Mouse (Mus musculus): Measurements from ENCODE around the gene Ppia. TPM values are rescaled to one million over a fixed set of nuclear protein-coding genes. Genes with fewer than 3 reads are reported as not detected.

The Ppia gene
- polyA plus RNA-seq, 1 experiment from 2014 or later = 5,955 TPM

- ATAC-seq (ENCODE audit: insufficient number of reproducible peaks, low FRiP score, low TSS enrichment, low read depth) = no peak
- 95% methylated on average over 10 of the region's 10 CpGs for WGBS
These were observed 17.1 kb upstream of the Ppia start for GRCm38 (mm10) chr11:6398141-6398540.

GRCm38 (mm10) chr11:6402515-6403510 is 12.4 kb upstream of the Ppia start:
- peaks cover 23% of the 10 kb centered on the region for H3K4me1 ChIP-seq (ENCODE audit: control insufficient read depth, insufficient read depth, low read length)
- 89% methylated on average over 19 of the region's 19 CpGs for WGBS
- peaks cover 39% of the 10 kb centered on the region for H3K36me3 ChIP-seq (ENCODE audit: control insufficient read depth, insufficient read depth, low read length)
- no peaks in the 10 kb centered on the region for H3K27me3 ChIP-seq (ENCODE audit: control insufficient read depth, insufficient read depth, low read length)
- H3K9me3 ChIP-seq (ENCODE audit: control insufficient read depth, low read length) = no peaks in the 10 kb centered on the region
- H3K27ac ChIP-seq (replicated peaks; ENCODE audit: low read depth, low read length) = no peak overlapping the region
- no peak overlapping the region for H3K4me3 ChIP-seq (ENCODE audit: low read depth, low read length)
- no peak overlapping the region for H3K4me2 ChIP-seq (ENCODE audit: low read depth, severe bottlenecking)
- DNase-seq (ENCODE audit: low spot score) (peak; percentile 73), ATAC-seq (ENCODE audit: insufficient number of reproducible peaks, low FRiP score, low TSS enrichment, low read depth) (no peak)
- H3K9ac ChIP-seq (ENCODE audit: low read length) = no peak overlapping the region; the same call in 1 of the 2 replicates

More at GRCm38 (mm10) chr11:6398141-6398540, 17.1 kb upstream of the Ppia start:
- Histone ChIP-seq H3K27me3 (ENCODE audit: control insufficient read depth, insufficient read depth, low read length) (no peaks in the 10 kb centered on the region), H3K9ac (ENCODE audit: low read length) (no peak overlapping the region), H3K36me3 (ENCODE audit: control insufficient read depth, insufficient read depth, low read length) (peaks cover 33% of the 10 kb centered on the region), H3K27ac (replicated peaks; ENCODE audit: low read depth, low read length) (no peak overlapping the region), H3K9me3 (ENCODE audit: control insufficient read depth, low read length) (no peaks in the 10 kb centered on the region), H3K4me2 (ENCODE audit: low read depth, severe bottlenecking) (no peak overlapping the region), H3K4me1 (ENCODE audit: control insufficient read depth, insufficient read depth, low read length) (no peaks in the 10 kb centered on the region), H3K4me3 (ENCODE audit: low read depth, low read length) (no peak overlapping the region)
- DNase-seq (ENCODE audit: low spot score) = no peak

- no peaks in the 10 kb centered on the region for H3K9me3 ChIP-seq (ENCODE audit: control insufficient read depth, low read length)
- peaks cover 39% of the 10 kb centered on the region for H3K36me3 ChIP-seq (ENCODE audit: control insufficient read depth, insufficient read depth, low read length)
- H3K4me2 ChIP-seq (ENCODE audit: low read depth, severe bottlenecking) = no peak overlapping the region
- DNase-seq (ENCODE audit: low spot score) = no peak
- no peak for ATAC-seq (ENCODE audit: insufficient number of reproducible peaks, low FRiP score, low TSS enrichment, low read depth)
- no peaks in the 10 kb centered on the region for H3K27me3 ChIP-seq (ENCODE audit: control insufficient read depth, insufficient read depth, low read length)
- WGBS = 92% methylated on average over 5 of the region's 5 CpGs
- peaks cover 23% of the 10 kb centered on the region for H3K4me1 ChIP-seq (ENCODE audit: control insufficient read depth, insufficient read depth, low read length)
- no peak overlapping the region for H3K27ac ChIP-seq (replicated peaks; ENCODE audit: low read depth, low read length)
- H3K9ac ChIP-seq (ENCODE audit: low read length) = no peak overlapping the region
- no peak overlapping the region for H3K4me3 ChIP-seq (ENCODE audit: low read depth, low read length)
These were observed 11.3 kb upstream of the Ppia start for GRCm38 (mm10) chr11:6403830-6404405.

DNA sequence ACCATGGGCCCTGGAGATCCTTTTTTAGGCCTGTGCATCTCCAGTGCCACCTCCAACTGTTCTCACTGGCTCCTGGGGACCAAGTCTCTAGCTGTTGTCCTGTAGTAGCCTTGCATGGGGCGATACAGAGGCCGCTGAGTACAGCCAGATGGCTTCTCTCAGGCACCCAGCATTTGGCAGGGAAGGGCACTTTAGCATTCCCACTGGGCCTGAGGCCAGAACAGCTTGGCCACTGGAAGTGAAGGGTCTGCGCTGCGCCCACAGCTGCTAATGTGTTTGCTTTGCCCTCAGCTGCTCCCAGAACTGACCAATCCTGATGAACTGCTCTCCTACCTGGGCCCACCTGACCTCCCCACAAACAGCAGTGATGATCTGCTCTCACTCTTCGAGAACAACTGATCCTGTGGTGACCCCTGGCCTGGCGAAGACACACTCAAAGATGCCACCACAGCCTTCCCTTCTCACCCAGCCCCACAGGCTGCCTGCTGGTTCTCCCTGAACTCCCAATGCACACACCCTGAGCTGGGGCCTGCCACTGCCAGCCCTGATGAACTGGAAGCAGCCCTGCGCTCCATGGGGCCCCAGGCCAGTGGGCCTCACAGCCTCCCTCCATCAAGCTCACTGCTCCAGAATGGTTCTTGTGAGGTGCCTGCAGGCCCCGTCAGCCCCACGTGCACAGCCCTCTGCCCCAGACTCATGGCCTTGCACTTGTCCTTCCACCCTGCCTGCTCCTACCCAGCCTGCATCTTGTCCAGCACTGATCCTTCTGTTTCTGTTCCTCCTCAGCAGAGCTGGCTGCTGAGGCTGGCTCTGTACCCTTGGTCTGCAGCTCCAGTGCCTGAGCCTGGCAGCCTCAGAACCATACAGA is 10.3 kb upstream of the Ppia start:
- H3K4me1 ChIP-seq (ENCODE audit: control insufficient read depth, insufficient read depth, low read length) = peaks cover 23% of the 10 kb centered on the region
- H3K36me3 ChIP-seq (ENCODE audit: control insufficient read depth, insufficient read depth, low read length) = peaks cover 31% of the 10 kb centered on the region
- H3K9me3 ChIP-seq (ENCODE audit: control insufficient read depth, low read length) = no peaks in the 10 kb centered on the region
- no peak for DNase-seq (ENCODE audit: low spot score)
- no peaks in the 10 kb centered on the region for H3K27me3 ChIP-seq (ENCODE audit: control insufficient read depth, insufficient read depth, low read length)
- no peak overlapping the region for H3K4me3 ChIP-seq (ENCODE audit: low read depth, low read length)
- WGBS = 91% methylated on average over 9 of the region's 9 CpGs
- H3K4me2 ChIP-seq (ENCODE audit: low read depth, severe bottlenecking) = no peak overlapping the region
- peak overlapping the region; percentile 47 for H3K9ac ChIP-seq (ENCODE audit: low read length)
- H3K27ac ChIP-seq (replicated peaks; ENCODE audit: low read depth, low read length) = peak overlapping the region; percentile 70
- no peak for ATAC-seq (ENCODE audit: insufficient number of reproducible peaks, low FRiP score, low TSS enrichment, low read depth)

GRCm38 (mm10) chr11:6405591-6406081 is 9.6 kb upstream of the Ppia start:
- Histone ChIP-seq H3K4me3 (ENCODE audit: low read depth, low read length) (no peak overlapping the region), H3K9me3 (ENCODE audit: control insufficient read depth, low read length) (no peaks in the 10 kb centered on the region), H3K36me3 (ENCODE audit: control insufficient read depth, insufficient read depth, low read length) (peaks cover 29% of the 10 kb centered on the region), H3K27me3 (ENCODE audit: control insufficient read depth, insufficient read depth, low read length) (no peaks in the 10 kb centered on the region), H3K4me1 (ENCODE audit: control insufficient read depth, insufficient read depth, low read length) (peaks cover 23% of the 10 kb centered on the region), H3K9ac (ENCODE audit: low read length) (peak overlapping the region; percentile 47), H3K27ac (replicated peaks; ENCODE audit: low read depth, low read length) (peak overlapping the region; percentile 70), H3K4me2 (ENCODE audit: low read depth, severe bottlenecking) (no peak overlapping the region)
- WGBS = 81% methylated on average over 4 of the region's 4 CpGs
- DNase-seq (ENCODE audit: low spot score) = no peak
- ATAC-seq (ENCODE audit: insufficient number of reproducible peaks, low FRiP score, low TSS enrichment, low read depth) = no peak

DNA sequence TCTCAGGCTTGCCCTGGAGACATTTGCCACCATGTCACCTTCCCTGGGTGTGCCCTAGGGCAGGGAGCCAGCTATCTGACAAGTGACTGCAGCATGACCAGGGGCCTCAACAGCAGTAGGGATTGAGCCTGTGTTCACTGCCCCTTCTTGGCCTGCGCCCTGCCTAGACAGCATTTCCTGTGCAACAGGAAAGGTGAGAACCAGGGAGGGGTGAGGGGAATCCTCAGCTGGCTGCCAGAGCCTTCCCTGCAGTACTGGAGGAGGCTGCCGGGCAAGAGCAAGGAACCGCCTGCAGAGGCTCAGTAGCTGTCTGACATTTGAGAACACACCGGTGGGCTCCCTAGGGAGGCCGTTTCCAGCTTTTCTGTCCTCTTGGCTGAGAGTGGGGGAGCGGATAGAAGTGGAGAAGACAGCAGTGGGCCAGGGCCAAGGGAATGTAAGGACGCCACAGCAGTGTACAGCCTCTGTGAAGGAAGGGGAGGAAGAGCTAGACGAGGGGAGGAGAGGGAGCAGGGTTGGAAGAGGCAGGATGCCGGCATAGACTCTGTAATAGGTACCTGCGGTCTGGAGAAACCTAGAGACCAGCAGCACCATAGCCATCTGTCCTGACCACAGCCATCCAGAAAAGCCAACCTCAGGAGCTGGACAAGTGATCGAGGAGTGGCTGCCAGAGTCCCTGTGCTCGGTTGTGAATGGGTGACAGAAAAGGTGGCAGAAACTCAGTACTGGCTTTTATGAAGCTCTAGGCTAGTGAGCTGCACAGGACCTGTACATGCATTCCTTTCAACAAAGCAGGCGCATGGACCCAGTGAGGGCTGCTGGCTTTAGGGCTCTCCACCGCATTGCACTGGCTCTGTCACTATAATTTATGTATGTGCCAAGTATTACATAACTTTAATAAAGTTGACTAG is 8.7 kb upstream of the Ppia start:
- H3K4me3 ChIP-seq (ENCODE audit: low read depth, low read length) = no peak overlapping the region
- peak overlapping the region; percentile 70 for H3K27ac ChIP-seq (replicated peaks; ENCODE audit: low read depth, low read length)
- DNase-seq (ENCODE audit: low spot score) (peak; percentile 68), ATAC-seq (ENCODE audit: insufficient number of reproducible peaks, low FRiP score, low TSS enrichment, low read depth) (peak; percentile 65)
- WGBS = 33% methylated on average over 14 of the region's 14 CpGs
- peaks cover 25% of the 10 kb centered on the region for H3K36me3 ChIP-seq (ENCODE audit: control insufficient read depth, insufficient read depth, low read length)
- no peaks in the 10 kb centered on the region for H3K27me3 ChIP-seq (ENCODE audit: control insufficient read depth, insufficient read depth, low read length)
- peak overlapping the region; percentile 28; the same call in 1 of the 2 replicates for H3K4me2 ChIP-seq (ENCODE audit: low read depth, severe bottlenecking)
- H3K9me3 ChIP-seq (ENCODE audit: control insufficient read depth, low read length) = no peaks in the 10 kb centered on the region
- H3K9ac ChIP-seq (ENCODE audit: low read length) = no peak overlapping the region
- H3K4me1 ChIP-seq (ENCODE audit: control insufficient read depth, insufficient read depth, low read length) = peaks cover 23% of the 10 kb centered on the region

GRCm38 (mm10) chr11:6407162-6407621 is 8.1 kb upstream of the Ppia start:
- no peak overlapping the region for H3K4me3 ChIP-seq (ENCODE audit: low read depth, low read length)
- H3K9me3 ChIP-seq (ENCODE audit: control insufficient read depth, low read length) = no peaks in the 10 kb centered on the region
- no peak overlapping the region for H3K9ac ChIP-seq (ENCODE audit: low read length)
- H3K36me3 ChIP-seq (ENCODE audit: control insufficient read depth, insufficient read depth, low read length) = peaks cover 23% of the 10 kb centered on the region
- DNase-seq (ENCODE audit: low spot score) (no peak), ATAC-seq (ENCODE audit: insufficient number of reproducible peaks, low FRiP score, low TSS enrichment, low read depth) (no peak)
- no peak overlapping the region for H3K4me2 ChIP-seq (ENCODE audit: low read depth, severe bottlenecking)
- WGBS = 80% methylated on average over 3 of the region's 3 CpGs
- no peak overlapping the region for H3K27ac ChIP-seq (replicated peaks; ENCODE audit: low read depth, low read length)
- H3K27me3 ChIP-seq (ENCODE audit: control insufficient read depth, insufficient read depth, low read length) = no peaks in the 10 kb centered on the region
- peaks cover 23% of the 10 kb centered on the region for H3K4me1 ChIP-seq (ENCODE audit: control insufficient read depth, insufficient read depth, low read length)
